In genomic region chr17:33032900-33033891, GRCm38 (mm10) we compare ENCODE assay signal across 7 mouse cellular contexts. TPM values are rescaled to one million over a fixed set of nuclear protein-coding genes. Genes with fewer than 3 reads are reported as not detected.
DNase-seq lines count a peak whose midpoint lies in the region; ATAC-seq and TF ChIP-seq lines count a peak whose summit lies in the region.

TSS of gene Zfp763 (minus strand) at chr17:33033402.

- H3K9ac ChIP-seq in intestine, postnatal 0 days (ENCODE audit: low read depth, low read length): peak within 1 kb of the TSS; percentile 63
- H3K9ac ChIP-seq in midbrain, embryonic 12.5 days (replicated peaks): peak within 1 kb of the TSS; percentile 85

- no peaks in the 10 kb centered on the region for H3K4me1 ChIP-seq in embryonic facial prominence, embryonic 10.5 days
- H3K4me1 ChIP-seq in intestine, postnatal 0 days (replicated peaks; ENCODE audit: control insufficient read depth, insufficient read depth, low read length): no peaks in the 10 kb centered on the region
- 0 out of 2 replicates have a peak, but pooled peaks cover 2% of the 10 kb centered on the region for H3K4me1 ChIP-seq in midbrain, embryonic 12.5 days
- no peaks in the 10 kb centered on the region for H3K4me1 ChIP-seq in small intestine, adult 2 months (ENCODE audit: control insufficient read depth, insufficient read depth, insufficient read length, low read length)

- H3K4me2 ChIP-seq in intestine, postnatal 0 days (replicated peaks; ENCODE audit: low read depth): peak within 1 kb of the TSS; percentile 58
- H3K4me2 ChIP-seq in midbrain, embryonic 12.5 days (replicated peaks): peak within 1 kb of the TSS; percentile 54

- H3K27me3 ChIP-seq in embryonic facial prominence, embryonic 10.5 days (replicated peaks; ENCODE audit: low read depth, poor library complexity, severe bottlenecking): no peaks in the 10 kb centered on the region
- H3K27me3 ChIP-seq in intestine, postnatal 0 days (replicated peaks; ENCODE audit: control insufficient read depth, insufficient read depth, low read length): no peaks in the 10 kb centered on the region
- no peaks in the 10 kb centered on the region for H3K27me3 ChIP-seq in midbrain, embryonic 12.5 days
- H3K27me3 ChIP-seq in small intestine, adult 2 months (ENCODE audit: control insufficient read depth, insufficient read depth, low read length): no peaks in the 10 kb centered on the region

- H3K4me3 ChIP-seq in embryonic facial prominence, embryonic 10.5 days: peak within 1 kb of the TSS; percentile 93
- H3K4me3 ChIP-seq in intestine, postnatal 0 days (ENCODE audit: low read depth, low read length): peak within 1 kb of the TSS; percentile 66
- peak within 1 kb of the TSS; percentile 88 for H3K4me3 ChIP-seq in midbrain, embryonic 12.5 days
- peak within 1 kb of the TSS; percentile 75 for H3K4me3 ChIP-seq in small intestine, adult 2 months (ENCODE audit: low read depth, low read length)

- WGBS in embryonic facial prominence, embryonic 10.5 days: 4% methylated on average over 27 of the region's 27 CpGs
- 3% methylated on average over 27 of the region's 27 CpGs for WGBS in intestine, postnatal 0 days
- WGBS in midbrain, embryonic 12.5 days: 3% methylated on average over 27 of the region's 27 CpGs
- 2% methylated on average over 27 of the region's 27 CpGs for WGBS in small intestine, adult 2 months

- H3K36me3 ChIP-seq in embryonic facial prominence, embryonic 10.5 days (replicated peaks): peaks cover 27% of the 10 kb centered on the region
- H3K36me3 ChIP-seq in intestine, postnatal 0 days (ENCODE audit: control insufficient read depth, insufficient read depth): no peaks in the 10 kb centered on the region
- 0 out of 2 replicates have a peak, but pooled peaks cover 4% of the 10 kb centered on the region for H3K36me3 ChIP-seq in midbrain, embryonic 12.5 days
- H3K36me3 ChIP-seq in small intestine, adult 2 months (ENCODE audit: control insufficient read depth, insufficient read depth, low read length): no peaks in the 10 kb centered on the region

- peak within 1 kb of the TSS; percentile 94 for H3K27ac ChIP-seq in embryonic facial prominence, embryonic 10.5 days (replicated peaks)
- H3K27ac ChIP-seq in intestine, postnatal 0 days (ENCODE audit: low read depth, low read length): peak within 1 kb of the TSS; percentile 78
- H3K27ac ChIP-seq in midbrain, embryonic 12.5 days (replicated peaks): peak within 1 kb of the TSS; percentile 87
- H3K27ac ChIP-seq in small intestine, adult 2 months (ENCODE audit: insufficient read depth, low read depth, low read length): no peak within 1 kb of the TSS

- peak; percentile 96 for ATAC-seq in intestine, postnatal 0 days
- ATAC-seq in midbrain, embryonic 12.5 days (ENCODE audit: low FRiP score, low read depth): peak; percentile 98

- DNase-seq in adrenal gland, postnatal 14 days: peak; percentile 88
- DNase-seq in embryonic facial prominence, embryonic 10.5 days (ENCODE audit: low spot score): peak; percentile 88
- peak; percentile 50 for DNase-seq in gonadal fat pad, adult 2 months (ENCODE audit: low read depth)
- DNase-seq in left cerebral cortex, postnatal 4 days: peak; percentile 76

- intact Hi-C loops in left cerebral cortex, postnatal 4 days (cut with DNase I): no loop called here

- peaks cover 11% of the 10 kb centered on the region; the same call in 1 of the 2 replicates for H3K9me3 ChIP-seq in embryonic facial prominence, embryonic 10.5 days
- no peaks in the 10 kb centered on the region for H3K9me3 ChIP-seq in intestine, postnatal 0 days (ENCODE audit: control insufficient read depth)
- H3K9me3 ChIP-seq in midbrain, embryonic 12.5 days: peaks cover 9% of the 10 kb centered on the region; the same call in 1 of the 2 replicates

- no peak for TF ChIP-seq POLR2A in small intestine, adult 2 months (IDR thresholded peaks at IDR 0.05; ENCODE audit: low read depth, low read length)

- peak; percentile 46 for TF ChIP-seq CTCF in intestine, postnatal 0 days (IDR thresholded peaks at IDR 0.05; ENCODE audit: low read depth)
- TF ChIP-seq CTCF in small intestine, adult 2 months (IDR thresholded peaks at IDR 0.05; ENCODE audit: extremely low read depth, insufficient read length, insufficient replicate concordance, low read depth, low read length): no peak

RNA-seq across cellular contexts. Expression of gene Zfp763, which starts in this region (rescaled TPM):
- 6.3 and 8.5 TPM in 2 replicates for total RNA-seq in adrenal gland, postnatal 14 days (2021)
- polyA plus RNA-seq in embryonic facial prominence, embryonic 10.5 days (2016; fragmentation: Nextera tagmentation; extraction: Ambion mirVana): 15.3 and 18.4 TPM in 2 replicates
- polyA plus RNA-seq in gonadal fat pad, adult 2 months (2012; rRNA removed): 1.4 and 1.7 TPM in 2 replicates
- polyA plus RNA-seq in intestine, postnatal 0 days (2015; fragmentation: Nextera tagmentation; extraction: Ambion mirVana): 3.7 and 4.1 TPM in 2 replicates
- 10 to 100 TPM; 24.5 to 25.6 TPM for total RNA-seq in left cerebral cortex, postnatal 4 days (2021)
- polyA plus RNA-seq in midbrain, embryonic 12.5 days (2016; fragmentation: Nextera tagmentation; extraction: Ambion mirVana): 22.8 and 24.7 TPM in 2 replicates
- 0.05 and 0.09 TPM in 2 replicates for polyA plus RNA-seq in small intestine, adult 2 months (2012; rRNA removed)
